Mouse (Mus musculus) cortical plate, adult 2 months (tissue): ENCODE measurements at regions not wholly inside any gene's neighbourhood (a gene's known extent, or its start where the extent isn't known, plus 50 kb on each side); places are given as distances from the start of the nearest gene placed in this dataset.

Source experiments
- CTCF ChIP-seq: fragments of 200-500 bp; IDR thresholded peaks from 2 replicates; pipeline ENCODE4 v1.5.1; 2011; ENCODE audit warnings: mild to moderate bottlenecking, control low read depth, low read length; ENCODE audit not compliant: insufficient read depth; ENCODE audit errors: extremely low read depth
- POLR2A ChIP-seq: fragments of 200-500 bp; IDR thresholded peaks from 2 replicates; pipeline ENCODE4 v1.6.1; 2011; ENCODE audit warnings: mild to moderate bottlenecking, low read length, control low read depth; ENCODE audit not compliant: insufficient read depth; ENCODE audit errors: extremely low read depth

GRCm38 (mm10) chr3:119987245-119987852, 203.1 kb upstream of the Ptbp2 start:
- TF ChIP-seq POLR2A (no peak), CTCF (no peak)
